16 mouse cellular contexts compared by ENCODE assay signal in genomic region chr3:119749140-119749539, GRCm38 (mm10). TPM values are rescaled to one million over a fixed set of nuclear protein-coding genes. Genes with fewer than 3 reads are reported as not detected.
A peak's percentile ranks its signal among the peaks of the same experiment; 100 is the strongest.
DNase-seq lines count a peak whose midpoint lies in the region; ATAC-seq lines count a peak whose summit lies in the region.
"Had no signal": no experiment of that assay in that cellular context is flagged by ENCODE, and none has a peak within 500 bp of the region (broad histone marks: within the 10 kb centered on the region; RNA-seq: fewer than 3 reads in every experiment).

No protein-coding gene starts in this region.

- ATAC-seq in erythroblast, adult 5-6 weeks (replicated peaks; ENCODE audit: low FRiP score, poor library complexity, severe bottlenecking): 0 out of 2 replicates have a peak, but pooled peaks have one; percentile 35
- ATAC-seq in megakaryocyte progenitor cell, adult 5-6 weeks (replicated peaks; ENCODE audit: poor library complexity): 0 out of 2 replicates have a peak, but pooled peaks have one; percentile 49
- no peak for ATAC-seq in activated CD4-positive, CD25-positive, alpha-beta regulatory T cell, adult 4 months
- ATAC-seq: CD4-positive, CD25-positive, alpha-beta regulatory T cell, adult 4 months; forebrain, embryonic 14.5 days; forebrain, embryonic 16.5 days; Patski had no signal

- peak; percentile 24 for DNase-seq in cerebellum, adult 9-10 months
- no peak for DNase-seq in cerebellum, adult 11-12 months
- DNase-seq in c-Kit-positive CD71-positive TER-119-negative erythroid progenitor cells, embryonic 14.5 days (ENCODE audit: low read depth): peak; percentile 9
- DNase-seq in adrenal gland, adult (ENCODE audit: inconsistent age in 2 of 2, low spot score in 1 of 2): no peak
- no peak for DNase-seq in natural killer cell, adult 2 months (ENCODE audit: low spot score in 2 of 2)
- DNase-seq: adrenal gland, adult 8-10 months; adrenal gland, postnatal 25 days; B cell, adult 2 months; embryo, embryonic 11 days had no signal

RNA-seq across cellular contexts. Expression of gene Ptbp2, which starts 35.1 kb away (rescaled TPM):
- total RNA-seq in erythroblast, adult 5-6 weeks (2015; ENCODE audit: low replicate concordance): 16.1 and 24.4 TPM in 2 replicates
- 21.4 and 21.5 TPM in 2 replicates for total RNA-seq in erythroblast, adult 5-6 weeks (2017; ENCODE audit: low replicate concordance)
- 53.7 and 92.0 TPM in 2 replicates for total RNA-seq in megakaryocyte progenitor cell, adult 5-6 weeks (2015)
- 44.4 and 55.0 TPM in 2 replicates for total RNA-seq in megakaryocyte progenitor cell, adult 5-6 weeks (2017)
- 10 to 100 TPM; 19.1 to 24.8 TPM for polyA plus RNA-seq in activated CD4-positive, CD25-positive, alpha-beta regulatory T cell, adult 4 months (2017; shearing (Covaris generic))

Comparison
In these comparisons a context has a peak if more than half of its experiments do, and no peak if none do; other contexts are left out.
1. DNase-seq: peak in cerebellum, adult 9-10 months (single experiment) and c-Kit-positive CD71-positive TER-119-negative erythroid progenitor cells, embryonic 14.5 days (single experiment); none in cerebellum, adult 11-12 months (single experiment), adrenal gland, adult (0 of 2) and natural killer cell, adult 2 months (0 of 2).